Mouse (Mus musculus) layer of hippocampus, postnatal 36 days (tissue): ENCODE measurements at regions not wholly inside any gene's neighbourhood (a gene's known extent, or its start where the extent isn't known, plus 50 kb on each side); places are given as distances from the start of the nearest gene placed in this dataset.

Source experiments
- microRNA-seq, 2 experiments: library from miRNA; unstranded; fragments of <30 nt; microRNA quantifications; one replicate each; pipeline ENCODE4 v1.2.0; 2021

Small RNA genes in the stretch of these regions (microRNA-seq; reads per million reads assigned to microRNA genes)
- 0 to 0.42 reads per million in 2 experiments for gene Mir124a-2
